Mouse (Mus musculus): ENCODE data around the gene Mapkap1. TPM values are rescaled to one million over a fixed set of nuclear protein-coding genes. Genes with fewer than 3 reads are reported as not detected.

Gene Mapkap1
- polyA plus RNA-seq, 1 experiment from 2014 or later = 86.1 TPM

GRCm38 (mm10) chr2:34537356-34537755, 130.8 kb downstream of the Mapkap1 start:
- Histone ChIP-seq H3K36me3 (no peaks in the 10 kb centered on the region), H3K4me2 (replicated peaks) (no peak overlapping the region), H3K4me1 (replicated peaks) (0 out of 2 replicates have a peak, but pooled peaks cover under 1% of the 10 kb centered on the region), H3K9ac (no peak overlapping the region), H3K9me3 (no peaks in the 10 kb centered on the region), H3K4me3 (replicated peaks) (no peak overlapping the region), H3K27me3 (replicated peaks) (no peaks in the 10 kb centered on the region), H3K27ac (no peak overlapping the region)
- 77% methylated on average over 3 of the region's 3 CpGs for WGBS
- no peak for ATAC-seq

GRCm38 (mm10) chr2:34543581-34543980, 137.0 kb downstream of the Mapkap1 start:
- no peak for ATAC-seq
- Histone ChIP-seq H3K4me1 (replicated peaks) (no peaks in the 10 kb centered on the region), H3K36me3 (no peaks in the 10 kb centered on the region), H3K27me3 (replicated peaks) (no peaks in the 10 kb centered on the region), H3K4me2 (replicated peaks) (no peak overlapping the region), H3K9ac (no peak overlapping the region), H3K4me3 (replicated peaks) (no peak overlapping the region), H3K9me3 (no peaks in the 10 kb centered on the region), H3K27ac (no peak overlapping the region)
- WGBS = 76% methylated on average over 7 of the region's 7 CpGs

- H3K27me3 ChIP-seq (replicated peaks) = no peaks in the 10 kb centered on the region
- H3K4me3 ChIP-seq (replicated peaks) = no peak overlapping the region
- no peaks in the 10 kb centered on the region for H3K4me1 ChIP-seq (replicated peaks)
- H3K9ac ChIP-seq = no peak overlapping the region
- H3K27ac ChIP-seq = no peak overlapping the region
- no peaks in the 10 kb centered on the region for H3K36me3 ChIP-seq
- H3K9me3 ChIP-seq = no peaks in the 10 kb centered on the region
- no peak for ATAC-seq
- H3K4me2 ChIP-seq (replicated peaks) = no peak overlapping the region
- 64% methylated on average over 3 of the region's 3 CpGs for WGBS
Measured at GRCm38 (mm10) chr2:34544021-34544420, 137.4 kb downstream of the Mapkap1 start.

GRCm38 (mm10) chr2:34544646-34545395, 138.2 kb downstream of the Mapkap1 start:
- Histone ChIP-seq H3K4me3 (replicated peaks) (no peak overlapping the region), H3K27ac (no peak overlapping the region), H3K4me1 (replicated peaks) (0 out of 2 replicates have a peak, but pooled peaks cover 4% of the 10 kb centered on the region), H3K4me2 (replicated peaks) (no peak overlapping the region), H3K9ac (no peak overlapping the region), H3K36me3 (no peaks in the 10 kb centered on the region), H3K27me3 (replicated peaks) (no peaks in the 10 kb centered on the region), H3K9me3 (no peaks in the 10 kb centered on the region)
- WGBS = 75% methylated on average over 13 of the region's 13 CpGs
- ATAC-seq = no peak

GRCm38 (mm10) chr2:34546176-34546677, 139.7 kb downstream of the Mapkap1 start:
- ATAC-seq = no peak
- H3K9me3 ChIP-seq = no peaks in the 10 kb centered on the region
- H3K36me3 ChIP-seq = no peaks in the 10 kb centered on the region
- no peak overlapping the region for H3K9ac ChIP-seq
- WGBS = 76% methylated on average over 3 of the region's 3 CpGs
- no peak overlapping the region for H3K4me2 ChIP-seq (replicated peaks)
- 0 out of 2 replicates have a peak, but pooled peaks cover 4% of the 10 kb centered on the region for H3K4me1 ChIP-seq (replicated peaks)
- H3K4me3 ChIP-seq (replicated peaks) = no peak overlapping the region
- H3K27ac ChIP-seq = no peak overlapping the region
- no peaks in the 10 kb centered on the region for H3K27me3 ChIP-seq (replicated peaks)

- 95% methylated on average over 4 of the region's 4 CpGs for WGBS
- H3K4me2 ChIP-seq (replicated peaks) = no peak overlapping the region
- no peaks in the 10 kb centered on the region for H3K9me3 ChIP-seq
- ATAC-seq = no peak
- no peaks in the 10 kb centered on the region for H3K27me3 ChIP-seq (replicated peaks)
- H3K4me3 ChIP-seq (replicated peaks) = no peak overlapping the region
- no peak overlapping the region for H3K9ac ChIP-seq
- peaks cover 9% of the 10 kb centered on the region for H3K4me1 ChIP-seq (replicated peaks)
- no peaks in the 10 kb centered on the region for H3K36me3 ChIP-seq
- H3K27ac ChIP-seq = no peak overlapping the region
Measured at GRCm38 (mm10) chr2:34547516-34547915, 140.9 kb downstream of the Mapkap1 start.

- H3K4me3 ChIP-seq (replicated peaks) = no peak overlapping the region
- H3K36me3 ChIP-seq = no peaks in the 10 kb centered on the region
- H3K9ac ChIP-seq = no peak overlapping the region
- no peaks in the 10 kb centered on the region for H3K9me3 ChIP-seq
- no peak overlapping the region for H3K4me2 ChIP-seq (replicated peaks)
- no peaks in the 10 kb centered on the region for H3K27me3 ChIP-seq (replicated peaks)
- 61% methylated on average over 5 of the region's 5 CpGs for WGBS
- ATAC-seq = no peak
- peak overlapping the region; percentile 69 for H3K27ac ChIP-seq
- H3K4me1 ChIP-seq (replicated peaks) = peaks cover 21% of the 10 kb centered on the region
Measured at GRCm38 (mm10) chr2:34548961-34549360, 142.4 kb downstream of the Mapkap1 start.

- Histone ChIP-seq H3K27ac (peak overlapping the region; percentile 69), H3K4me3 (replicated peaks) (no peak overlapping the region), H3K9ac (no peak overlapping the region), H3K4me2 (replicated peaks) (no peak overlapping the region), H3K36me3 (no peaks in the 10 kb centered on the region), H3K27me3 (replicated peaks) (no peaks in the 10 kb centered on the region), H3K4me1 (replicated peaks) (peaks cover 21% of the 10 kb centered on the region), H3K9me3 (no peaks in the 10 kb centered on the region)
- 64% methylated on average over 7 of the region's 7 CpGs for WGBS
- ATAC-seq = no peak
Measured at GRCm38 (mm10) chr2:34549469-34549868, 142.9 kb downstream of the Mapkap1 start.

- Histone ChIP-seq H3K27ac (peak overlapping the region; percentile 44; the same call in 1 of the 2 replicates), H3K4me1 (replicated peaks) (peaks cover 23% of the 10 kb centered on the region), H3K27me3 (replicated peaks) (no peaks in the 10 kb centered on the region), H3K4me3 (replicated peaks) (no peak overlapping the region), H3K9ac (no peak overlapping the region), H3K36me3 (no peaks in the 10 kb centered on the region; the same call in 1 of the 2 replicates), H3K9me3 (no peaks in the 10 kb centered on the region), H3K4me2 (replicated peaks) (no peak overlapping the region)
- WGBS = 40% methylated on average over 2 of the region's 2 CpGs
- no peak for ATAC-seq
Measured at GRCm38 (mm10) chr2:34552772-34553171, 146.2 kb downstream of the Mapkap1 start.

GRCm38 (mm10) chr2:34553580-34554231, 147.1 kb downstream of the Mapkap1 start:
- Histone ChIP-seq H3K9me3 (no peaks in the 10 kb centered on the region), H3K4me3 (replicated peaks) (no peak overlapping the region), H3K4me1 (replicated peaks) (peaks cover 23% of the 10 kb centered on the region), H3K27me3 (replicated peaks) (no peaks in the 10 kb centered on the region), H3K36me3 (no peaks in the 10 kb centered on the region; the same call in 1 of the 2 replicates), H3K4me2 (replicated peaks) (no peak overlapping the region), H3K9ac (no peak overlapping the region), H3K27ac (peak overlapping the region; percentile 78; the same call in 1 of the 2 replicates)
- 49% methylated on average over 6 of the region's 6 CpGs for WGBS
- no peak for ATAC-seq

GRCm38 (mm10) chr2:34560146-34560545, 153.6 kb downstream of the Mapkap1 start:
- Histone ChIP-seq H3K36me3 (no peaks in the 10 kb centered on the region; the same call in 1 of the 2 replicates), H3K9me3 (no peaks in the 10 kb centered on the region), H3K9ac (no peak overlapping the region), H3K27ac (no peak overlapping the region), H3K4me3 (replicated peaks) (no peak overlapping the region), H3K4me2 (replicated peaks) (no peak overlapping the region), H3K4me1 (replicated peaks) (peaks cover 4% of the 10 kb centered on the region; the same call in 1 of the 2 replicates), H3K27me3 (replicated peaks) (no peaks in the 10 kb centered on the region)
- ATAC-seq = no peak
- WGBS = 86% methylated on average over 5 of the region's 5 CpGs

- Histone ChIP-seq H3K27me3 (replicated peaks) (no peaks in the 10 kb centered on the region), H3K4me3 (replicated peaks) (no peak overlapping the region), H3K4me1 (replicated peaks) (peaks cover 4% of the 10 kb centered on the region; the same call in 1 of the 2 replicates), H3K36me3 (no peaks in the 10 kb centered on the region; the same call in 1 of the 2 replicates), H3K9me3 (no peaks in the 10 kb centered on the region), H3K4me2 (replicated peaks) (0 out of 2 replicates have a peak overlapping the region, but pooled peaks have one; percentile 14), H3K9ac (no peak overlapping the region), H3K27ac (peak overlapping the region; percentile 80)
- 32% methylated on average over 12 of the region's 12 CpGs for WGBS
- ATAC-seq = peak; percentile 88
Measured at GRCm38 (mm10) chr2:34563089-34563694, 156.6 kb downstream of the Mapkap1 start.

Measured in intestine, embryonic 15.5 days (tissue).